Mouse (Mus musculus): Measurements from ENCODE around the gene Zbtb20. TPM values are rescaled to one million over a fixed set of nuclear protein-coding genes. Genes with fewer than 3 reads are reported as not detected.

The Zbtb20 gene
- polyA plus RNA-seq, 2 experiments = 0.40 to 2.2 TPM

DNA sequence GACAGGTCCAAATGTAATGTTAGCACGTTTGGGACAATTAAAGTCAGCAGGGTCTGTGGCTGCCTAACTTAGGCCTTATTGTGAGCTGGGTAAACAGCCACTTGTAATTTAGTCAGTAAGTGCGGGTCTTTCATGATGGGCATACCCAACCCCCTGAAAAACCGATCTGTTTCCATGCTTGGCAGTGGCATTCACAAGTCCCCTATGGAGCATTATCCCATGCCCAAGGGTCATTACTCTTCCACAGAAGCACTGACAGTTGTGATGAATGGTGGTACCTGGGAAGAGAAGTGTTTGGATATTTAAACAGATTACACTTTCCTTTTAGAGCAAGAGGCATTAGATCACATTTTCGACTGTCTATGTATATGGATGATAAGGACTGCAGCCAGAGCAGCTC is 540.2 kb downstream of the Zbtb20 start:
- Histone ChIP-seq H3K4me3 (ENCODE audit: insufficient read depth in 1 of 2, low read depth in 2 of 2, low read length in 2 of 2) (no peak overlapping the region), H3K36me3 (replicated peaks; ENCODE audit: control insufficient read depth, insufficient read depth, low read depth) (no peaks in the 10 kb centered on the region), H3K4me2 (ENCODE audit: low read depth) (no peak overlapping the region), H3K27me3 (ENCODE audit: control insufficient read depth, insufficient read depth, low read length) (no peaks in the 10 kb centered on the region), H3K9me3 (ENCODE audit: control insufficient read depth, low read length) (no peaks in the 10 kb centered on the region), H3K4me1 (replicated peaks; ENCODE audit: control insufficient read depth in 2 of 2, insufficient read depth in 2 of 2, low read length in 1 of 2) (no peaks in the 10 kb centered on the region), H3K9ac (replicated peaks) (no peak overlapping the region), H3K27ac (no peak overlapping the region)
- 53% methylated on average over 4 of the region's 4 CpGs for WGBS (ENCODE audit: insufficient replicate concordance)
- DNase-seq (ENCODE audit: low read depth in 3 of 3, low spot score in 3 of 3) = no peak
- TF ChIP-seq CTCF (IDR thresholded peaks at IDR 0.05; ENCODE audit: low read depth) = no peak
- TF ChIP-seq EP300 (IDR thresholded peaks at IDR 0.05; ENCODE audit: low read depth) = no peak
- no peak for ATAC-seq (ENCODE audit: insufficient read depth)

DNA sequence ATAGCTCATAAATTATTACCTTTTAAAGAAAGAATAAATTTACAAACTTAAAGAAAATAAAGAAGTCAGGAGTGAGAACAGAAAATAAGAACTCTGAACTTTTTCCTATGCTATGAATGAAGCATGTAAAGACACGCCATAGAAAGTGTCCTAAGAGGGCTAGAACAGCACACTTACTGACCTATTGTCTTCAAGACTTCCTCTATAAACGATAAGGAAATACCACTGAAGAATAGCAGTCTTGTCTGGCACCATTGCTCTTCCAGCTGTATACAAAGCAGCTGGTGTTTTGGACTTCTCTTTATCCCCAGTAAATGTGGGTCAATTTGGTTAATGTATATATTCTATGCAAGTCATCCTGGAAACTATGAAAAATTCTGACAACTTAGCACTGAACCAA is 544.2 kb downstream of the Zbtb20 start:
- no peak for ATAC-seq (ENCODE audit: insufficient read depth)
- WGBS (ENCODE audit: insufficient replicate concordance) = 25% methylated on average over 2 of the region's 2 CpGs
- TF ChIP-seq CTCF (IDR thresholded peaks at IDR 0.05; ENCODE audit: low read depth) (no peak), EP300 (IDR thresholded peaks at IDR 0.05; ENCODE audit: low read depth) (no peak)

DNA sequence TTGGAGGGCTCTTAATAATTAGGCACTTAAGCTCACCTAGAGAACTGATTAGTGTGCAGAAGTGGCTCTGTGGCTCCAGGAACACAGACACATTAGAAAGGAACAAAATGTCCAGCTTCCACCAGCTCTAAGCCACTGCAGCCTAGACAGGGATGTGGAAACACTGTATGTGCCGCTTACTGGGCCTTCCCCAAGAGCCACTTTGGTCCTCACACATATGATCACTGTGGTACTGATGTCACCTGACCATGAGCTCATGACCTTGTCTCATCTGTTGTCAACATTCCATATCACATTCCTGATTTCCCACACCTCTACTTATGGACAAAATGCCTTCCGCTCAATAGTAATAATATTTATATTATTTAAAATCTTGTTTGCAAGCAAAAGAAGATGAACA is 553.3 kb downstream of the Zbtb20 start:
- H3K27ac ChIP-seq = no peak overlapping the region
- no peaks in the 10 kb centered on the region; a peak in 1 of 4 replicates for H3K4me1 ChIP-seq (replicated peaks; ENCODE audit: control insufficient read depth in 2 of 2, insufficient read depth in 2 of 2, low read length in 1 of 2)
- no peak overlapping the region for H3K9ac ChIP-seq (replicated peaks)
- H3K27me3 ChIP-seq (ENCODE audit: control insufficient read depth, insufficient read depth, low read length) = no peaks in the 10 kb centered on the region
- DNase-seq (ENCODE audit: low read depth in 3 of 3, low spot score in 3 of 3) (no peak), ATAC-seq (ENCODE audit: insufficient read depth) (no peak)
- TF ChIP-seq EP300 (IDR thresholded peaks at IDR 0.05; ENCODE audit: low read depth) (no peak), CTCF (IDR thresholded peaks at IDR 0.05; ENCODE audit: low read depth) (no peak)
- no peak overlapping the region for H3K4me2 ChIP-seq (ENCODE audit: low read depth)
- WGBS (ENCODE audit: insufficient replicate concordance) = 75% methylated on average over 2 of the region's 2 CpGs
- H3K9me3 ChIP-seq (ENCODE audit: control insufficient read depth, low read length) = no peaks in the 10 kb centered on the region
- H3K36me3 ChIP-seq (replicated peaks; ENCODE audit: control insufficient read depth, insufficient read depth, low read depth) = no peaks in the 10 kb centered on the region
- H3K4me3 ChIP-seq (ENCODE audit: insufficient read depth in 1 of 2, low read depth in 2 of 2, low read length in 2 of 2) = no peak overlapping the region

More for the DNA sequence above, 544.2 kb downstream of the Zbtb20 start:
- no peak for DNase-seq (ENCODE audit: low read depth in 3 of 3, low spot score in 3 of 3)
- H3K9me3 ChIP-seq (ENCODE audit: control insufficient read depth, low read length) = no peaks in the 10 kb centered on the region
- H3K36me3 ChIP-seq (replicated peaks; ENCODE audit: control insufficient read depth, insufficient read depth, low read depth) = no peaks in the 10 kb centered on the region
- H3K27me3 ChIP-seq (ENCODE audit: control insufficient read depth, insufficient read depth, low read length) = no peaks in the 10 kb centered on the region
- H3K4me3 ChIP-seq (ENCODE audit: insufficient read depth in 1 of 2, low read depth in 2 of 2, low read length in 2 of 2) = no peak overlapping the region
- no peak overlapping the region for H3K4me2 ChIP-seq (ENCODE audit: low read depth)
- no peak overlapping the region for H3K27ac ChIP-seq
- H3K4me1 ChIP-seq (replicated peaks; ENCODE audit: control insufficient read depth in 2 of 2, insufficient read depth in 2 of 2, low read length in 1 of 2) = no peaks in the 10 kb centered on the region
- no peak overlapping the region for H3K9ac ChIP-seq (replicated peaks)

DNA sequence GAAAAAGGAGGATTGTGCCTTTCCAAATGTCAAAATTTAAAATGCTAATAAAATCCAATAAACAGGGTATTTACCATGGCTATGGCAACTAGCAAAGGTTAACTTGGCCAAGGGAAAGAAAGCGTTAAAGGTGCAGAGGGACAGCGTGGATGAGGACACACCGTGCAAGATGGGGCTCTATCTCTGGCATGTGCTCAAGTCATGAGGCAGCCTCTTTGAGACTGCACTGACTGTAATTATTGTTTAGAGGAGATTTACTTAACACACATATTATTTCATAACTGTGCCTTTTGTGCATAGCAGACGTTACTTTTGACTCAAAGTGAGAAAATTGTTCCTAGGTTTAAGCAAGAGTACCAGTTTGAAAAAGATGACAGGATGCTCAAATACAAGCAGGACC is 554.3 kb downstream of the Zbtb20 start:
- no peaks in the 10 kb centered on the region for H3K9me3 ChIP-seq (ENCODE audit: control insufficient read depth, low read length)
- TF ChIP-seq CTCF (IDR thresholded peaks at IDR 0.05; ENCODE audit: low read depth) (no peak), EP300 (IDR thresholded peaks at IDR 0.05; ENCODE audit: low read depth) (no peak)
- H3K27me3 ChIP-seq (ENCODE audit: control insufficient read depth, insufficient read depth, low read length) = no peaks in the 10 kb centered on the region
- no peak for ATAC-seq (ENCODE audit: insufficient read depth)
- H3K27ac ChIP-seq = no peak overlapping the region
- WGBS (ENCODE audit: insufficient replicate concordance) = 77% methylated on average over 4 of the region's 4 CpGs
- H3K4me3 ChIP-seq (ENCODE audit: insufficient read depth in 1 of 2, low read depth in 2 of 2, low read length in 2 of 2) = no peak overlapping the region
- H3K36me3 ChIP-seq (replicated peaks; ENCODE audit: control insufficient read depth, insufficient read depth, low read depth) = no peaks in the 10 kb centered on the region
- H3K9ac ChIP-seq (replicated peaks) = no peak overlapping the region
- no peak overlapping the region for H3K4me2 ChIP-seq (ENCODE audit: low read depth)
- no peaks in the 10 kb centered on the region; a peak in 1 of 4 replicates for H3K4me1 ChIP-seq (replicated peaks; ENCODE audit: control insufficient read depth in 2 of 2, insufficient read depth in 2 of 2, low read length in 1 of 2)
- no peak for DNase-seq (ENCODE audit: low read depth in 3 of 3, low spot score in 3 of 3)

DNA sequence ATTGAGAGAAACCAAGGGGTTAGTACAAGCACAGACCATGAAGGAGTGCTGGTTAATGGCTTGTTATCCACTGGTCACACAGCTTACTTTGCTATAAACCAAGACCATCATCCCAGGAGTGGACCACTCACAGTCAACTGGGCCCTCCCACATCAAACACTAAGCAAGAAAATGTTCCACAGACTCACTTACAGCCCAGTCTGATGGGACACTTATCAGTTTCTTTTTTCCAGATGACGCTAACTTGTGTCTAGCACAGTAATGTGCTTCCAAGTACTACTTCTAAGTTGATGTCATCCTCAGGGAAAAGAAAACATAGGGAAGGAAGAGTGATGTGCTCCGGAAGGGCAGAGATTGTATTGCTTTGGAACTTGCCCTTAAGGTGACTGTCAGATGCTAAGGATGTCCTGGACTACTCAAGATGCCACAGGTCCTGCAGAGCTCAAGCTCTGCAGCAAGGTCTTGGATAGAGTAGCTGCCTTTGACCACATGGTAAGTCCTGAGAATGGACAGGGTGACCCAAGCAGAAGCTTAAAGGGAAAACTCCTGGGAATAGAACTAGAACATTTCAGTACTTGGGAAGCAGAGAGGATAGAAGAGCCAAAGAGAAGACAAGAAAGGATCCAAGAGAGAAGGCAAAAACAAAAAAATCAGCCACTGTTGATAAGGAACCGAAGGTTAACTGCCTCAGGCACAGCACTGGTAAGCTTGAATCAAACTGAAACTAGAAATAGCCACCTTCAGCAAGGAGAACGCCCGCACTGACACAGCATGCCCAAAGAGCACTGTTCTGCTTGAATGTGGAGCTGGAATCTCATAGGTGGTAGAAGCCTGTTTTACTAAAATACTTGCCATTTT is 556.1 kb downstream of the Zbtb20 start:
- DNase-seq (ENCODE audit: low read depth in 3 of 3, low spot score in 3 of 3) (no peak), ATAC-seq (ENCODE audit: insufficient read depth) (no peak)
- H3K36me3 ChIP-seq (replicated peaks; ENCODE audit: control insufficient read depth, insufficient read depth, low read depth) = no peaks in the 10 kb centered on the region
- H3K27ac ChIP-seq = no peak overlapping the region
- no peak for TF ChIP-seq CTCF (IDR thresholded peaks at IDR 0.05; ENCODE audit: low read depth)
- no peak for TF ChIP-seq EP300 (IDR thresholded peaks at IDR 0.05; ENCODE audit: low read depth)
- no peaks in the 10 kb centered on the region; a peak in 1 of 4 replicates for H3K4me1 ChIP-seq (replicated peaks; ENCODE audit: control insufficient read depth in 2 of 2, insufficient read depth in 2 of 2, low read length in 1 of 2)
- H3K9me3 ChIP-seq (ENCODE audit: control insufficient read depth, low read length) = no peaks in the 10 kb centered on the region
- H3K27me3 ChIP-seq (ENCODE audit: control insufficient read depth, insufficient read depth, low read length) = no peaks in the 10 kb centered on the region
- WGBS (ENCODE audit: insufficient replicate concordance) = 53% methylated on average over 5 of the region's 5 CpGs
- H3K4me2 ChIP-seq (ENCODE audit: low read depth) = no peak overlapping the region
- H3K4me3 ChIP-seq (ENCODE audit: insufficient read depth in 1 of 2, low read depth in 2 of 2, low read length in 2 of 2) = no peak overlapping the region
- H3K9ac ChIP-seq (replicated peaks) = no peak overlapping the region

Data from liver, embryonic 14.5 days (tissue).